Mouse (Mus musculus) ES-E14 (cell line): ENCODE results near the gene Taf11. TPM values are rescaled to one million over a fixed set of nuclear protein-coding genes. Genes with fewer than 3 reads are reported as not detected.

Experiments
- DNase-seq: peaks from one replicate; pipeline ENCODE4 v3.0.0-alpha.2; 2013; ENCODE audit warnings: low read depth, low spot score
- H3K27ac ChIP-seq: 2 replicates; pipeline ENCODE4 v1.5.1; 2012; ENCODE audit warnings: low read depth, mild to moderate bottlenecking, low read length, moderate library complexity, mixed read lengths; ENCODE audit not compliant: poor library complexity, insufficient read depth, severe bottlenecking
- H3K36me3 ChIP-seq: 2 replicates; pipeline ENCODE4 v1.6.1; 2012; ENCODE audit warnings: mild to moderate bottlenecking, low read length, moderate library complexity, mixed read lengths; ENCODE audit not compliant: control insufficient read depth, poor library complexity, insufficient read depth, severe bottlenecking
- H3K4me1 ChIP-seq, 2 experiments: fragments of 150-350 bp in 1 of 2; sonication (generic) in 1 of 2; 2 replicates each; pipeline ENCODE4 v1.6.1; 2012; ENCODE audit warnings: low read length in 2 of 2, mild to moderate bottlenecking in 1 of 2, mixed read lengths in 1 of 2; ENCODE audit not compliant: control insufficient read depth in 2 of 2, insufficient read depth in 2 of 2, poor library complexity in 1 of 2
- H3K4me3 ChIP-seq, 2 experiments: fragments of 150-350 bp in 1 of 2; sonication (generic) in 1 of 2; 2 replicates each; pipeline ENCODE4 v1.5.1; 2012; ENCODE audit warnings: low read length in 2 of 2, low read depth in 1 of 2, mild to moderate bottlenecking in 1 of 2, mixed read lengths in 1 of 2; ENCODE audit not compliant: insufficient read depth in 1 of 2, poor library complexity in 1 of 2, severe bottlenecking in 1 of 2
- H3K9ac ChIP-seq: 2 replicates; pipeline ENCODE4 v1.6.1; 2012; ENCODE audit warnings: low read depth, mild to moderate bottlenecking, low read length, mixed read lengths; ENCODE audit not compliant: poor library complexity, insufficient read depth, severe bottlenecking
- H3K9me3 ChIP-seq: fragments of 150-350 bp; sonication (generic); 2 replicates; pipeline ENCODE4 v1.6.1; 2012; ENCODE audit warnings: low read depth, mild to moderate bottlenecking, low read length; ENCODE audit not compliant: control insufficient read depth, insufficient read depth
- CHD2 ChIP-seq: IDR thresholded peaks from 2 replicates; pipeline ENCODE4 v1.6.1; 2014; ENCODE audit warnings: mild to moderate bottlenecking, low read depth, low read length, inconsistent platforms
- HCFC1 ChIP-seq: IDR thresholded peaks from 2 replicates; pipeline ENCODE4 v1.6.1; 2012; ENCODE audit warnings: low read length, inconsistent platforms, borderline replicate concordance; ENCODE audit not compliant: insufficient read depth
- MAFK ChIP-seq: IDR thresholded peaks from 2 replicates; pipeline ENCODE4 v1.6.1; 2014; ENCODE audit warnings: mild to moderate bottlenecking, low read depth, low read length, inconsistent platforms; ENCODE audit not compliant: insufficient read depth
- ZC3H11A ChIP-seq: IDR thresholded peaks from 2 replicates; pipeline ENCODE4 v1.6.1; 2012; ENCODE audit warnings: low read depth, mild to moderate bottlenecking, inconsistent platforms, low read length, borderline replicate concordance
- ZNF384 ChIP-seq: IDR thresholded peaks from 2 replicates; pipeline ENCODE4 v1.6.1; 2012; ENCODE audit warnings: low read depth, low read length, inconsistent platforms
- in situ Hi-C, 2 experiments: fragments of 600-800 bp; cut with MboI; formaldehyde crosslinking; loops; one replicate each; pipeline ENCODE4 v1.15.1; 2025; ENCODE audit warnings: low sequenced_read_pairs in 2 of 2, inconsistent platforms in 1 of 2; ENCODE audit not compliant: unreplicated experiment in 2 of 2
- total RNA-seq: library from RNA; depleted of rRNA; stranded (reverse); fragments of 300-350 nt; gene quantifications from 2 replicates; pipeline ENCODE4 v1.2.3, GENCODE M21; 2012

The Taf11 gene
- total RNA-seq, 1 experiment = 35.8 TPM

DNA sequence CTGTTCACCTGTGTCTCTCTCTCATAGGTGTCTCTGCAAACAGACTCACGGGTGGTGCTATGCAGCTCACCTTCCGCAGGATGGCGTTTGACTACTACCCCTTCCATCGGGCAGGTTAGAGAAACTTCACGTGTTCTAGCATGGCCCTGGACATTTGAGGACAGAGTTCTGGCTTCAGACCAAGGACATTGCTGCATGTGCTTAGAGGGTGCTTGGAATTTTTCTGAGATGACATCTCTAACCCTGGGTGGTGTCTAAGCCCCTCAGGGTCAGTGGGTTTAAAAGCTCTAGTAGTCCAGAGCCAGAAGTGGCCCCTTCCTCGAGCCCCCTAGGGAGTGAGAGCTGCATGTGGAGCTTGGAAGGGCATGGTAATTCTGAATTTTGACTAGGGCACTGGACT, 25.6 kb downstream of the Taf11 start:
- Histone ChIP-seq H3K9me3 (no peaks in the 10 kb centered on the region), H3K4me1 (peaks cover 0 to 2% of the 10 kb centered on the region in 2 experiments; a peak in 1 of 4 replicates), H3K36me3 (peaks cover 60% of the 10 kb centered on the region), H3K9ac (no peak overlapping the region), H3K4me3 (no peak overlapping the region), H3K27ac (no peak overlapping the region)
- in situ Hi-C loops = no loop called here
- no peak for TF ChIP-seq MAFK
- TF ChIP-seq ZNF384 = no peak
- TF ChIP-seq CHD2 = no peak
- TF ChIP-seq HCFC1 = no peak
- no peak for TF ChIP-seq ZC3H11A
- no peak for DNase-seq

DNA sequence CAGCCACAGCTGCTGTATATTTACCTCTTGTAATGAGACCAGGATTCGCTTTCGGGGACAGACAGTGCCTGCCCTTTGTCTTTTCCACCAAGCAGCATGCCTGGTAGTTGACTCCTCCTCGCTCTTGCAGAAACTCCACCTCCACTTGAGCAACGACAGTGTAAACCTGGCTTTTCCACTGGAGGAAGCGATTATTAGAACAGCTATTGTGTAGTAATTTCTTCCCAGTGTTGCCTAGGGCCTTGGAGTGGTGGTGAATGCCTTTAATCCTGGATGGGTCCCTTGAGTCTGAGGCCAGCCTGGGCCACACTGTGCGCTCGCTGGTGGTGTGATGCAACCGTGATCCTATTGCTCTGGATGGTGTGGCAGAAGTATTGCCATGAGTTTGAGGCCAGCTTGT, 26.5 kb downstream of the Taf11 start:
- Histone ChIP-seq H3K4me3 (no peak overlapping the region), H3K36me3 (peaks cover 65% of the 10 kb centered on the region), H3K27ac (no peak overlapping the region), H3K4me1 (peaks cover 0 to 2% of the 10 kb centered on the region in 2 experiments; a peak in 1 of 4 replicates), H3K9ac (no peak overlapping the region), H3K9me3 (no peaks in the 10 kb centered on the region)
- TF ChIP-seq ZC3H11A (no peak), HCFC1 (no peak), MAFK (no peak), ZNF384 (no peak), CHD2 (no peak)
- in situ Hi-C loops = no loop called here
- DNase-seq = no peak

- in situ Hi-C loops = no loop called here
- no peak overlapping the region for H3K27ac ChIP-seq
- no peak for TF ChIP-seq ZNF384
- TF ChIP-seq HCFC1 = no peak
- TF ChIP-seq CHD2 = no peak
- no peak for TF ChIP-seq MAFK
- TF ChIP-seq ZC3H11A = no peak
- no peak overlapping the region for H3K9ac ChIP-seq
- H3K4me3 ChIP-seq = no peak overlapping the region
- peaks cover 54% of the 10 kb centered on the region for H3K36me3 ChIP-seq
- peaks cover 0 to 2% of the 10 kb centered on the region in 2 experiments; a peak in 1 of 4 replicates for H3K4me1 ChIP-seq
- DNase-seq = no peak
- H3K9me3 ChIP-seq = no peaks in the 10 kb centered on the region
Measured at GRCm38 (mm10) chr17:27881518-27881917, 28.1 kb downstream of the Taf11 start.

DNA sequence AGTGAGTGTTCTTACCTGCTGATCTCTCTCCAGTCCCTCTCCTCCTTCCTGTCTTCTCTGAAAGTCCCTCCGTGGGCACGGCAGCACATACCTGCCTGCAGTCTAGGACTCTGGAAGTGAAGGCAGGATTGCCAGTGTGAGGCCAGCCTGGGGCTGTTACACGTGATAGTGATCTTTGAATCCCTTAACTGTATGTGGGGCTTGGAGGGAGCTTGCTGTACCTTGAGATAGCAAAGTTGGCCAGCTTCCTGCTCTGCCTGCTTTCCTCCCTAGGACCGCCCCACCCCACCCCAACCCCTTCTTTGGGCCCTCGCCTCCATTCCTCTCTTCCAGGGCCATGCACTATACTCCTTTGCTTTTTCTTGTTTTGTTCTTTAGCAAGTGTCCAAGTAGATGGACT, 35.1 kb downstream of the Taf11 start:
- H3K9ac ChIP-seq = no peak overlapping the region; the same call in 1 of the 2 replicates
- no peak overlapping the region for H3K4me3 ChIP-seq
- H3K4me1 ChIP-seq = peaks cover 0 to 5% of the 10 kb centered on the region in 2 experiments; a peak in 1 of 4 replicates
- TF ChIP-seq CHD2 (no peak), ZC3H11A (no peak), ZNF384 (no peak), HCFC1 (no peak), MAFK (no peak)
- peaks cover 12% of the 10 kb centered on the region; the same call in 1 of the 2 replicates for H3K36me3 ChIP-seq
- in situ Hi-C loops = no loop called here
- DNase-seq = no peak
- no peak overlapping the region for H3K27ac ChIP-seq
- no peaks in the 10 kb centered on the region for H3K9me3 ChIP-seq

GRCm38 (mm10) chr17:27873583-27873982, 36.1 kb downstream of the Taf11 start:
- no peak overlapping the region for H3K27ac ChIP-seq
- no peak for DNase-seq
- in situ Hi-C loops = no loop called here
- peaks cover 0 to 5% of the 10 kb centered on the region in 2 experiments; a peak in 1 of 4 replicates for H3K4me1 ChIP-seq
- no peaks in the 10 kb centered on the region for H3K9me3 ChIP-seq
- no peak overlapping the region for H3K9ac ChIP-seq
- peaks cover 5% of the 10 kb centered on the region; the same call in 1 of the 2 replicates for H3K36me3 ChIP-seq
- TF ChIP-seq ZC3H11A (no peak), ZNF384 (no peak), CHD2 (no peak), MAFK (no peak), HCFC1 (no peak)
- no peak overlapping the region for H3K4me3 ChIP-seq
